Mouse (Mus musculus): ENCODE measurements around the gene Samd5. TPM values are rescaled to one million over a fixed set of nuclear protein-coding genes. Genes with fewer than 3 reads are reported as not detected.

Gene Samd5
- polyA plus RNA-seq, 1 experiment from 2014 or later, result 3.1 TPM

Other genes with a start within 250 kb of the Samd5 start
- 4.7 and 4.9 TPM in 2 replicates for gene Stxbp5, start 225.9 kb upstream of the Samd5 start, polyA plus RNA-seq (2014; fragmentation: Nextera tagmentation; extraction: Ambion mirVana)

All from heart, embryonic 14.5 days (tissue).